Mouse (Mus musculus) kidney, embryonic 16.5 days (tissue): ENCODE results near the gene Tbc1d12. TPM values are rescaled to one million over a fixed set of nuclear protein-coding genes. Genes with fewer than 3 reads are reported as not detected.

ENCODE experiments used
- ATAC-seq: fragments of 200-750 bp; cut with Nextera tagmentation; 2 replicates; pipeline ENCODE4 v1.8.0; 2017; ENCODE audit warnings: moderate TSS enrichment; ENCODE audit not compliant: low FRiP score, low TSS enrichment
- H3K27ac ChIP-seq: fragments of 300-500 bp; sonication (generic); 2 replicates; pipeline ENCODE4 v1.5.1; 2014; ENCODE audit warnings: low read length
- H3K27me3 ChIP-seq: fragments of 300-500 bp; sonication (generic); 2 replicates; pipeline ENCODE4 v1.6.1; 2014; ENCODE audit warnings: low read length, control low read depth, mixed read lengths; ENCODE audit not compliant: insufficient read depth
- H3K36me3 ChIP-seq: fragments of 300-500 bp; sonication (generic); 2 replicates; pipeline ENCODE4 v1.6.1; 2014; ENCODE audit warnings: low read length, control low read depth, mixed read lengths; ENCODE audit not compliant: insufficient read depth
- H3K4me1 ChIP-seq: fragments of 300-500 bp; sonication (generic); 2 replicates; pipeline ENCODE4 v1.6.1; 2014; ENCODE audit warnings: low read length, control low read depth, mixed read lengths; ENCODE audit not compliant: insufficient read depth
- H3K4me2 ChIP-seq: fragments of 300-500 bp; sonication (generic); replicated peaks from 2 replicates; pipeline ENCODE4 v1.6.1; 2014; ENCODE audit warnings: low read depth, low read length
- H3K4me3 ChIP-seq: fragments of 300-500 bp; sonication (generic); 2 replicates; pipeline ENCODE4 v1.5.1; 2014; ENCODE audit warnings: mild to moderate bottlenecking, low read length
- H3K9ac ChIP-seq: fragments of 300-500 bp; sonication (generic); replicated peaks from 2 replicates; pipeline ENCODE4 v1.6.1; 2014; ENCODE audit warnings: low read length
- H3K9me3 ChIP-seq: fragments of 300-500 bp; sonication (generic); 2 replicates; pipeline ENCODE4 v1.6.1; 2016; ENCODE audit warnings: low read length, control low read depth
- WGBS: fragments of 180-500 bp; shearing (Covaris S2); extraction: QIAGEN DNeasy Blood & Tissue Kit; methylation state at CpG from one replicate; pipeline ENCODE4 v1.1.7; 2014; 5-methylcytosine and 5-hydroxymethylcytosine counted together
- polyA plus RNA-seq: library from polyadenylated mRNA; unstranded; fragments of >200 nt; fragmentation: Nextera tagmentation; extraction: Ambion mirVana; gene quantifications from 2 replicates; pipeline ENCODE4 v1.2.1, GENCODE M21; 2015

Tbc1d12 gene
- polyA plus RNA-seq, 1 experiment from 2014 or later: 2.0 TPM

GRCm38 (mm10) chr19:38930788-38931565 is 94.6 kb downstream of the Tbc1d12 start, which contains the start of gene Hells:
TSS of gene Hells (plus strand) at chr19:38930915.
- peak; percentile 95 for ATAC-seq
- H3K4me2 ChIP-seq: peak within 1 kb of the TSS; percentile 71
- peaks cover 10% of the 10 kb centered on the region; the same call in 1 of the 2 replicates for H3K36me3 ChIP-seq
- H3K9ac ChIP-seq: peak within 1 kb of the TSS; percentile 79
- under 1% methylated on average over 67 of the region's 76 CpGs for WGBS
- H3K27me3 ChIP-seq: no peaks in the 10 kb centered on the region
- H3K9me3 ChIP-seq: no peaks in the 10 kb centered on the region
- H3K4me3 ChIP-seq: peak within 1 kb of the TSS; percentile 60
- peak within 1 kb of the TSS; percentile 67 for H3K27ac ChIP-seq
- H3K4me1 ChIP-seq: peaks cover 8% of the 10 kb centered on the region

GRCm38 (mm10) chr19:38931566-38931890 is 95.1 kb downstream of the Tbc1d12 start:
- H3K27me3 ChIP-seq: no peaks in the 10 kb centered on the region
- peaks cover 12% of the 10 kb centered on the region; the same call in 1 of the 2 replicates for H3K36me3 ChIP-seq
- peak overlapping the region; percentile 60 for H3K4me3 ChIP-seq
- H3K4me2 ChIP-seq: peak overlapping the region; percentile 71
- H3K9me3 ChIP-seq: no peaks in the 10 kb centered on the region
- H3K4me1 ChIP-seq: peaks cover 8% of the 10 kb centered on the region
- peak overlapping the region; percentile 79 for H3K9ac ChIP-seq
- no peak for ATAC-seq
- no peak overlapping the region for H3K27ac ChIP-seq
- WGBS: 0% methylated on average over 6 of the region's 6 CpGs

- Histone ChIP-seq H3K27ac (no peak overlapping the region), H3K4me2 (no peak overlapping the region), H3K4me1 (no peaks in the 10 kb centered on the region), H3K4me3 (no peak overlapping the region), H3K9me3 (no peaks in the 10 kb centered on the region), H3K27me3 (no peaks in the 10 kb centered on the region), H3K9ac (no peak overlapping the region), H3K36me3 (peaks cover 30% of the 10 kb centered on the region)
- no peak for ATAC-seq
- 84% methylated on average over 2 of the region's 2 CpGs for WGBS
These were observed 108.4 kb downstream of the Tbc1d12 start for GRCm38 (mm10) chr19:38944590-38945307.

Other genes with a start within 250 kb of the Tbc1d12 start
- 7.8 and 8.0 TPM in 2 replicates for gene Noc3l, start 17.3 kb upstream of the Tbc1d12 start, polyA plus RNA-seq
- gene Hells, start 94.3 kb downstream of the Tbc1d12 start, polyA plus RNA-seq: 46.2 and 46.5 TPM in 2 replicates
- not detected in 2 replicates for gene Cyp2c55, start 170.4 kb downstream of the Tbc1d12 start, polyA plus RNA-seq
- not detected in 2 replicates for gene Cyp2c65, start 224.4 kb downstream of the Tbc1d12 start, polyA plus RNA-seq